Mouse (Mus musculus) kidney, adult 2 months (tissue): ENCODE results near the gene Itga11.

ENCODE experiments used
- CTCF ChIP-seq: fragments of 200-500 bp; conservative IDR thresholded peaks from 2 replicates; pipeline ENCODE4 v1.5.1; 2011; ENCODE audit warnings: low read depth, mild to moderate bottlenecking, control low read depth, low read length, moderate library complexity, mixed read lengths; ENCODE audit not compliant: insufficient read depth, insufficient read length
- POLR2A ChIP-seq: fragments of 200-500 bp; IDR thresholded peaks from one replicate; pipeline ENCODE4 v1.6.1; 2011; ENCODE audit warnings: low read depth, low read length, control low read depth

GRCm38 (mm10) chr9:62722716-62723115 lies 45.1 kb downstream of the Itga11 start:
- TF ChIP-seq CTCF (no peak), POLR2A (no peak)
